13 mouse cellular contexts compared by ENCODE assay signal in the genomic region with DNA sequence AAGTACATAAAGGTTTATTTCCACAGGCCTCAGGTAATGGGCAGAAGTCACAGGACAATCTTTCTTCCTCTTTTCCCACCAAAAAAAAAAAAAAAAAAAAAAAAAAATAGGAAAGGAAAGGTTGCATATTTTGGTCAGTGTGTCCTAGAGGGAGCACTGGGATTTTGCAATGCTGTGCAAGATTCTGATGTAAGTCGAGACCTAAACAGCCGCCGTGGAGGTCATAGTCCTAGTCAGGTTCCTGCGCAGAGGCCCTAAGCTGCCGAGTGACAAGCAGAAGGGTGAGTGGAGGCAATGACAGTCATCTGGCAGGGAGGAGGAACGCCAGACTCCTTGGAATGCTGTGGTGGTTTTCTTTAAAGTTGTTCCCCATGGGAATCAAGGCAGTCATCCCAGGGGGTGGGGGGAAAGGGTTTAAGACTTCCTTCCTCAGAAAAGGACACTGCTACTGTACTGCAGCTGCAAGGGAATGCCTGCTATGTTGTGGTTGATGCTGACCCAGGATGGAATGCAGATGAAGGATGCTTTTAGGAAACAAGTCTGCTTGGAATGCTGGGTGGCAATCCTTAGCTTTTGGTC. TPM values are rescaled to one million over a fixed set of nuclear protein-coding genes. Genes with fewer than 3 reads are reported as not detected.
DNase-seq lines count a peak whose midpoint lies in the region; ATAC-seq and TF ChIP-seq lines count a peak whose summit lies in the region.
"Had no signal": no experiment of that assay in that cellular context is flagged by ENCODE, and none has a peak within 500 bp of the region (broad histone marks: within the 10 kb centered on the region; RNA-seq: fewer than 3 reads in every experiment).

No protein-coding gene starts in this region.

- no peaks in the 10 kb centered on the region for H3K4me1 ChIP-seq in kidney, postnatal 0 days (replicated peaks; ENCODE audit: insufficient read depth, low read length)
- no peaks in the 10 kb centered on the region for H3K4me1 ChIP-seq in kidney, embryonic 14.5 days (ENCODE audit: control insufficient read depth, insufficient read depth, low read length)
- H3K4me1 ChIP-seq: forebrain, embryonic 10.5 days; neural tube, embryonic 15.5 days had no signal

- H3K9me3 ChIP-seq in kidney, postnatal 0 days (replicated peaks; ENCODE audit: low read length), result no peaks in the 10 kb centered on the region
- H3K9me3 ChIP-seq in kidney, embryonic 14.5 days (ENCODE audit: control insufficient read depth, low read length), result no peaks in the 10 kb centered on the region
- H3K9me3 ChIP-seq: forebrain, embryonic 10.5 days; neural tube, embryonic 15.5 days had no signal

- peak; percentile 49 for DNase-seq in kidney, postnatal 0 days (ENCODE audit: low spot score)
- DNase-seq in NIH3T3 (ENCODE audit: low read depth), result peak; percentile 25
- peak; percentile 17 to 23 for DNase-seq in kidney, postnatal 4 days
- DNase-seq in urinary bladder, adult 18-20 months (ENCODE audit: low spot score in 2 of 2), result no peak
- no peak for DNase-seq in cerebellum, postnatal 10 days
- DNase-seq: cerebellum, adult 9-10 months; liver; thymus, postnatal 4 days had no signal

- 64% methylated on average over 6 of the region's 6 CpGs for WGBS in kidney, postnatal 0 days
- WGBS in kidney, embryonic 14.5 days, result 81% methylated on average over 6 of the region's 6 CpGs

- H3K27ac ChIP-seq in kidney, postnatal 0 days, result no peak overlapping the region
- no peak overlapping the region for H3K27ac ChIP-seq in kidney, embryonic 14.5 days (ENCODE audit: low read depth, low read length)
- H3K27ac ChIP-seq: forebrain, embryonic 10.5 days; hindbrain, embryonic 14.5 days; neural tube, embryonic 15.5 days had no signal

- no peak overlapping the region for H3K4me3 ChIP-seq in kidney, postnatal 0 days (replicated peaks; ENCODE audit: low read depth, low read length)
- no peak overlapping the region for H3K4me3 ChIP-seq in kidney, embryonic 14.5 days (ENCODE audit: low read length)
- H3K4me3 ChIP-seq: forebrain, embryonic 10.5 days; neural tube, embryonic 15.5 days had no signal

- no peak for ATAC-seq in kidney, postnatal 0 days (replicated peaks; ENCODE audit: low FRiP score, low read depth)
- ATAC-seq in kidney, embryonic 14.5 days (ENCODE audit: low FRiP score, low TSS enrichment), result no peak
- ATAC-seq in megakaryocyte progenitor cell, adult 5-6 weeks (replicated peaks; ENCODE audit: poor library complexity), result peak; percentile 59

- H3K4me2 ChIP-seq in kidney, postnatal 0 days (ENCODE audit: low read length), result no peak overlapping the region
- H3K4me2 ChIP-seq in kidney, embryonic 14.5 days (replicated peaks; ENCODE audit: low read depth, low read length), result no peak overlapping the region
- H3K4me2 ChIP-seq: hindbrain, embryonic 14.5 days; neural tube, embryonic 15.5 days had no signal

- TF ChIP-seq CTCF in kidney, postnatal 0 days (IDR thresholded peaks at IDR 0.05; ENCODE audit: low read depth), result no peak

- no peak overlapping the region for H3K9ac ChIP-seq in kidney, postnatal 0 days (ENCODE audit: low read depth, low read length)
- no peak overlapping the region for H3K9ac ChIP-seq in kidney, embryonic 14.5 days (ENCODE audit: low read depth, low read length)
- H3K9ac ChIP-seq: hindbrain, embryonic 14.5 days; neural tube, embryonic 15.5 days had no signal

- peaks cover 49% of the 10 kb centered on the region for H3K36me3 ChIP-seq in kidney, postnatal 0 days (ENCODE audit: insufficient read depth, low read length)
- H3K36me3 ChIP-seq in kidney, embryonic 14.5 days (ENCODE audit: control insufficient read depth, insufficient read depth, low read length), result peaks cover 80% of the 10 kb centered on the region

- no peaks in the 10 kb centered on the region for H3K27me3 ChIP-seq in kidney, postnatal 0 days (ENCODE audit: insufficient read depth, low read length)
- H3K27me3 ChIP-seq in kidney, embryonic 14.5 days (ENCODE audit: control insufficient read depth, insufficient read depth, low read length), result no peaks in the 10 kb centered on the region
- H3K27me3 ChIP-seq: neural tube, embryonic 15.5 days had no signal

RNA-seq across cellular contexts. Expression of a gene that starts 23.1 kb away (rescaled TPM):
- 74.4 and 77.6 TPM in 2 replicates for polyA plus RNA-seq in kidney, postnatal 0 days (2015; fragmentation: Nextera tagmentation; extraction: Ambion mirVana)
- polyA plus RNA-seq in kidney, embryonic 14.5 days (2014; fragmentation: Nextera tagmentation; extraction: Ambion mirVana), result 64.6 and 82.5 TPM in 2 replicates
- 120 and 123 TPM in 2 replicates for total RNA-seq in megakaryocyte progenitor cell, adult 5-6 weeks (2015)
- total RNA-seq in megakaryocyte progenitor cell, adult 5-6 weeks (2017), result 71.5 and 79.3 TPM in 2 replicates

RNA-seq across cellular contexts. Expression of a gene that starts 26.7 kb away (rescaled TPM):
- polyA plus RNA-seq in kidney, postnatal 0 days (2015; fragmentation: Nextera tagmentation; extraction: Ambion mirVana), result 63.7 and 71.2 TPM in 2 replicates
- 45.6 and 76.7 TPM in 2 replicates for polyA plus RNA-seq in kidney, embryonic 14.5 days (2014; fragmentation: Nextera tagmentation; extraction: Ambion mirVana)
- total RNA-seq in megakaryocyte progenitor cell, adult 5-6 weeks (2015), result 125 and 140 TPM in 2 replicates
- 169 and 175 TPM in 2 replicates for total RNA-seq in megakaryocyte progenitor cell, adult 5-6 weeks (2017)

Comparison
In these comparisons a context has a peak if more than half of its experiments do, and no peak if none do; other contexts are left out.
1. DNase-seq: peak in kidney, postnatal 0 days (single experiment), NIH3T3 (single experiment) and kidney, postnatal 4 days (2 of 2); none in urinary bladder, adult 18-20 months (0 of 2) and cerebellum, postnatal 10 days (0 of 2).